In the genomic region with DNA sequence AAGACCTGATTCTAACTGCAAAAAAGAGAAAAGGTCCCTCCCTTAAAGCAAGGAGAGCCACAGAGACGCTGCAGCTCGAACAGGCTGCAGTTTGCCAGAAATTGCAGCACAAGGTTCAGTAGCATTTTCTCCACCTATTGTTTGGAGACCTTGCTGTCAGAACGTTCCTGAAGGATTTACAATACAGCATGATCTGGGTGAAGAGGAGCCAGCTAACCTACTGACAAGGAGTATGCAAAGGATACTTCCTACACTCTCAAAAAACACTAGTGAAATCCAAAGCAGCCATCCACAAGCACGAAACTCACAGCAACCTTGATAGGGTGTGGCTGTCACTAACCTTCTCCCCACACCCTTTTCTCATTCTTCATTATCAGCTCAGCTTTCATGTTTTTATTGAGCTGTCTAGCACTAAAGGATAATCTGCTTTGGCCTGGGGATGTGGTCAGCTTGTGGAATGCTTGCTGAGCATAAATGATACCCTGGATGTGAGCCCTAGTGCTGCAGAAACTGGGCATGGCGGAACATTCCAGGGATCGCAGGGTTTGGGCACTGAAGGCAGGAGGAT, we compare ENCODE assay signal across 9 mouse cellular contexts.
DNase-seq lines count a peak whose midpoint lies in the region; ATAC-seq and TF ChIP-seq lines count a peak whose summit lies in the region.
"Had no signal": no experiment of that assay in that cellular context is flagged by ENCODE, and none has a peak within 500 bp of the region (broad histone marks: within the 10 kb centered on the region; RNA-seq: fewer than 3 reads in every experiment).

No protein-coding gene starts in this region.

- H3K4me3 ChIP-seq in bone marrow, adult 2 months (replicated peaks; ENCODE audit: control insufficient read depth, low read depth, low read length): no peak overlapping the region
- H3K4me3 ChIP-seq in heart, embryonic 12.5 days: peak overlapping the region; percentile 17; the same call in 1 of the 2 replicates
- H3K4me3 ChIP-seq in liver, postnatal 0 days (ENCODE audit: low read depth, low read length): no peak overlapping the region

- no peak for TF ChIP-seq POLR2A in bone marrow, adult 2 months (IDR thresholded peaks at IDR 0.05; ENCODE audit: borderline replicate concordance, control insufficient read depth, low read depth, low read length)

- no peaks in the 10 kb centered on the region for H3K36me3 ChIP-seq in heart, embryonic 12.5 days
- H3K36me3 ChIP-seq in liver, postnatal 0 days (replicated peaks; ENCODE audit: insufficient read depth, low read length): no peaks in the 10 kb centered on the region

- peak; percentile 44 to 58 for DNase-seq in heart, adult 18-20 months
- DNase-seq in heart, postnatal 36 days: no peak
- DNase-seq in liver, postnatal 0 days: no peak
- no peak for DNase-seq in yolk sac, embryonic 10.5 days (ENCODE audit: low spot score)
- DNase-seq in left cerebral cortex, postnatal 36 days (ENCODE audit: low spot score in 2 of 2): no peak

- TF ChIP-seq EP300 in liver, postnatal 0 days (IDR thresholded peaks at IDR 0.05; ENCODE audit: low read depth): no peak

- ATAC-seq in heart, embryonic 12.5 days (ENCODE audit: insufficient number of reproducible peaks, low FRiP score): peak; percentile 59; the same call in 1 of the 2 replicates
- peak; percentile 8; the same call in 1 of the 2 replicates for ATAC-seq in liver, postnatal 0 days
- no peak for ATAC-seq in CD4-positive, CD25-positive, alpha-beta regulatory T cell, adult 4 months

- H3K27me3 ChIP-seq in heart, embryonic 12.5 days (replicated peaks): no peaks in the 10 kb centered on the region
- no peaks in the 10 kb centered on the region for H3K27me3 ChIP-seq in liver, postnatal 0 days (ENCODE audit: insufficient read depth, low read length)

- H3K9ac ChIP-seq in heart, embryonic 12.5 days: 0 out of 2 replicates have a peak overlapping the region, but pooled peaks have one; percentile 24
- H3K9ac ChIP-seq in liver, postnatal 0 days (replicated peaks): peak overlapping the region; percentile 28

- H3K27ac ChIP-seq in bone marrow, adult 2 months (ENCODE audit: control insufficient read depth, insufficient read depth, low read depth, low read length, poor library complexity): peak overlapping the region; percentile 21; the same call in 1 of the 2 replicates
- peak overlapping the region; percentile 91 for H3K27ac ChIP-seq in heart, embryonic 12.5 days (ENCODE audit: poor library complexity, severe bottlenecking)
- peak overlapping the region; percentile 71 for H3K27ac ChIP-seq in liver, postnatal 0 days (ENCODE audit: low read depth)

- intact Hi-C loops in heart, postnatal 36 days (cut with DNase I): loop anchor here (2.0 kb wide), 2 partner anchors 17 to 35 kb away; no protein-coding TSS in a partner anchor
- intact Hi-C loops in left cerebral cortex, postnatal 36 days (cut with DNase I): loop anchor here (2.0 kb wide), 1 partner anchor 17 kb away; no protein-coding TSS in a partner anchor

- WGBS in bone marrow, adult 2 months: 24% methylated on average over 6 of the region's 6 CpGs
- whole genome bisulfite sequencing in heart, embryonic 12.5 days: 23% methylated on average over 6 of the region's 6 CpGs
- WGBS in liver, postnatal 0 days (ENCODE audit: insufficient replicate concordance): 25% methylated on average over 6 of the region's 6 CpGs

- H3K4me1 ChIP-seq in bone marrow, adult 2 months (ENCODE audit: control insufficient read depth, insufficient read depth, low read length): peaks cover 1% of the 10 kb centered on the region; the same call in 1 of the 2 replicates
- H3K4me1 ChIP-seq in heart, embryonic 12.5 days (replicated peaks): peaks cover 38% of the 10 kb centered on the region
- peaks cover 20% of the 10 kb centered on the region for H3K4me1 ChIP-seq in liver, postnatal 0 days (ENCODE audit: insufficient read depth)

- no peaks in the 10 kb centered on the region for H3K9me3 ChIP-seq in heart, embryonic 12.5 days (replicated peaks)
- no peaks in the 10 kb centered on the region for H3K9me3 ChIP-seq in liver, postnatal 0 days (ENCODE audit: low read length)
- H3K9me3 ChIP-seq: G1E had no signal

- no peak for TF ChIP-seq CTCF in bone marrow, adult 2 months (IDR thresholded peaks at IDR 0.05; ENCODE audit: control insufficient read depth, insufficient read depth, low read length)
- no peak for TF ChIP-seq CTCF in liver, postnatal 0 days (IDR thresholded peaks at IDR 0.05; ENCODE audit: low read depth)

- peak overlapping the region; percentile 56 for H3K4me2 ChIP-seq in heart, embryonic 12.5 days
- H3K4me2 ChIP-seq in liver, postnatal 0 days (ENCODE audit: low read depth, low read length): peak overlapping the region; percentile 55

Comparison
In these comparisons a context has a peak if more than half of its experiments do, and no peak if none do; other contexts are left out.
1. DNase-seq: peak in heart, adult 18-20 months (2 of 2); none in heart, postnatal 36 days (0 of 2), liver, postnatal 0 days (single experiment), yolk sac, embryonic 10.5 days (single experiment) and left cerebral cortex, postnatal 36 days (0 of 2).
2. H3K27ac ChIP-seq: peak in every context shown above with its lines; median percentile 91 in heart, embryonic 12.5 days; 71 in liver, postnatal 0 days; 21 in bone marrow, adult 2 months.